Mouse (Mus musculus) c-Kit-positive CD71-positive TER-119-positive erythroid progenitor cells, embryonic 14.5 days (primary cell): ENCODE results near the gene Zbed5.
"Not testable (repeated sequence)": the region's sequence is repeated elsewhere in the genome, so short reads cannot be mapped to it uniquely, and the experiment has no call there.

Experiments
- DNase-seq: peaks from one replicate; pipeline ENCODE4 v3.0.0-alpha.2; 2013; ENCODE audit warnings: low spot score

Gene Zbed5

DNA sequence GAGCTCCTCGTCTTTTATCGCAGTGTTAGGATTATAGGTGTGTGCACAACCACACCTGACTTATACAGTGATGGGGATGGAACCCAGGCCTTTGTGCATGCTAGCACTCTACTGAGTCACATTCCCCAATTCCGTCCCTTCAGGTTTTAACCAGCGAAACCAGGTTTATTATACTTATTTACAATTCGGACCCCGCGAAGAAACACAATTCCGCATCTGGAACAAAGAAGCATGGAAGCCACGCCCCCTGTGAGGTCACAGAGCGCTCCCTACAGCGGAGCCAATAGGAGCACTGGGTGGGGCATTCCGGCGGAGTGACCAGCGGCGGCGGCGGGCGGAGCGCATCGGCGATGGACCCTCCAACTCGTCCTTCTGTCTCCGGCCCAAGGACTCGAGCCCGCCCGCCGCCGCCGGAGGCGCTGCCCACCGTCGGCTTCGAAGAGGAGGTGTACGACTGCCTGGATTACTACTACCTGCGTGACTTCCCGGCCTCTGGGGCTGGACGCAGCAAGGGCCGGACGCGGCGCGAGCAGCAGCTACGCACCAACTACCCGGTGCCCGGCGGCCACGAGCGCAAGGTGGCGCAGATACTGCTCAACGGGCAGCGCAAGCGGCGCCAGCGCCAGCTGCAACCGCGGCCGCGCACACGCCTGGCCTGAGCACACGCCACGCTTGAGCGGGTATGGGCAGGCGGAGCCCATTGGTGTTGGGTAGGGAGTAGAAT is 12.9 kb downstream of the Zbed5 start, which contains the start of gene Nupr1l:
Gene Nupr1l (plus strand): TSS at position 299 of the 724 bp plus-strand sequence.
- DNase-seq: peak; percentile 77

DNA sequence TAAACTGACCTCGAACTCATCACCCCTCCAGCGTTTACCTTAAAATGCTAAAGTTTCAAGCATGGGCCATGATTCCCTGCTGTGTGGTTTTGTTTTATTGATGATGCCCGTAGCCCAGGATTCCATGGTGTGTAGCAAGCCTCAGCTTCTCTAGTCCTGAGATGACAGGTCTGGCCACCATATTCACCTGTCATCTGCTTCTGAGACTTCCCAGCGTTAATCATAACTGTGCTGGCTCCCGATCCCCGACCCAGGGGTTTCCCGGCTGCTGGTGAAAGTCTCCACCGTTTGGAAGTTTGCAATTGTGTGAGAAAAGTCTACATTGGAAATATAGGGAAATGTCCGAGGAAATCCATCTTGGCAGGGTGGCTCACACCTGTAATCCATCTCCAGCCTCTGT is 13.6 kb downstream of the Zbed5 start:
- DNase-seq: no peak

DNA sequence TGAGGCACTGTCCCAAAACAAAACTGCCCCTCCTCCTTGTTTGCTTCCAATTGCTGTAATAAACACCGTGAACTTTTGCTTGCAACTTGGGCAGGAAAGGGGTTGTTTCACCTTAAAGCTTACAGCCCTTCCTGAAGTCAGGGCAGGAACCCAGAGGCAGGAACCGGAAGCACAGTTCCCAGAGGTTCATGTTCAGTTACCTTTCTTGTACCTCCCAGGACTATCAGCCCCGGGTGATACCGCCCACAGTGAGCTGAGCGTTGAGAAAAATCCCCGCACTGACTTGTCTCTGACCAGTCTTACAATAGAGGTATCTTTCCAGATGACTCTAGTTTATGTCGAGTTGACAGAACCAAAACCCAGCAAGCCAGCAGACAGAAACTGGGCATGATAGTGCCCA is 14.1 kb downstream of the Zbed5 start:
- no peak for DNase-seq

DNA sequence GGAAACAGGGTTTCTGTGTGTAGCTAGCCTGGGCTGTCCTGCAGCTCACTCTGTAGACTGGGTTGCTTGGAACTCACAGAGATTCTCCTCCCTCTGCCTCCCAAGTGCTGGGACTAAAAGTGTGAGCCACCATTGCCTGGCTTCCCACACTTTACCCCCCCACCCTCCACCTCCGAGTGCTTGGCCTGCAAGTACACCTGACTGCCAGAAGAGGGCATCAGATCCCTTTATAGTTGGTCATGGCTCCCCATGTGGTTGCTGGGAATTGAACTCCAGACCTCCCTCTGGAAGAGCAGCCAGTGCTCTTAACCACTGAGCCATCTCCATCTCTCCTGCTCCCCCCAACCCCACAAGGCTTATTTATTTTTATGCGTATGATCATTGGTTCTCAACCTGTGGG is 18.5 kb downstream of the Zbed5 start:
- peak; percentile 56 for DNase-seq

DNA sequence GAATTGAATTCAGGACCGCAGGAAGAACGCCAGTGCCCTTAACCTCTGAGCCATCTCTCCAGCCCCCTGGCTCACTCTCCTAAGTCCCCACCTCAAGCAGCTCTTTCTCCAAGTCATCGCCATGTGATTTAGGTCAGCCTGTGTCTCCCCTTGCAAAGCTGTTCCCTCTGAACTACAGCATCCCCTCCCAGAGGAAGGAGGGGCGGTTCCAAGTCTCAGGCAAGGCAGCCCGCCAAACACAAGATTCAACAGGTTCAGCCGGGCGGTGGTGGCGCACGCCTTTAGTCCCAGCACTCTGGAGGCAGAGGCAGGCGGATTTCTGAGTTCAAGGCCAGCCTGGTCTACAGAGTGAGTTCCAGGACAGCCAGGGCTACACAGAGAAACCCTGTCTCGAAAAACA is 20.0 kb downstream of the Zbed5 start:
- DNase-seq: not testable (repeated sequence)

DNA sequence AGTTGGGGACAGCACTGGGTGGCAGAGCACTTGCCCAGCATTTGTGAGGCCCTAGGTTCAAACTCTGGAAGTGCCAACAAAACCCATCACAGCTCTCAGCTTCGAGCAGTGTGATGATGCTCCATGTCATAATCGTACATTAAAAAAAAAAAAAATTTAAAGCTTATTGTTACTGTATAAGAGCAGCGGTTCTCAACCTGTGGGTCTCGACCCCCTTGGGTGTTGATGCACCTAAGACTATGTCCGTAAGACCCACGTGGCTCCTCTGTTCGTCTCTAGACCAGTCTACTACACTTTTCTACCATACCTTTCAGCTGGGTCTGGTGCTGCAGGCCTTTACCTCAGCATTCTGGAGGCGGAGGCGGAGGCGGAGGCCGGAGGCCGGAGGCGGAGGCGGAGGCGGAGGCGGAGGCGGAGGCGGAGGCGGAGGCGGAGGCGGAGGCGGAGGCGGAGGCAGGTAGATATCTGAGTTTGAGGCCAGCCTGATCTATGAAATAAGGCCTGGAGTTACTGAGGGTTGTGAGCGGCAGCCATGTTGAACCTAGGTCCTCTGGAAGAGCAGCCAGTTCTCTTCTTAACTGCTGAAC is 22.6 kb downstream of the Zbed5 start:
- no peak for DNase-seq

DNA sequence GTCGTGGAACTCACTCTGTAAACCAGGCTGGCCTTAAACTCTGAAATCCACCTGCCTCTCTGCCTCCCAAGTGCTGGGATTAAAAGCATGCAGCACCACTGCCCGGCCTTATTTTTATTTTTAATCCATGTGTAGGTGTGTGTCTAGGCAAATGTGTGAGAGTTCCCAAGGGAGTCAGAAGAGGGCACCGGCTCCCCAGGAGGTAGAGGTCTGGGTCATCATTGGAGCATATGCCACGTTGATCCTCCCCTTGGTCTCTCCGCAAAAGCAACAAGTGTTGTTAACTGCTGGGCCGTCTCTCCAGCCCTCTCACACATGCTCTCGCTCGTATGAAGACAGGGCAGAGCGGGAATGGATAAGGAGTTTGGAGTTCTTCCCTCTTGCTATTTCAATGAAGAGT is 23.2 kb downstream of the Zbed5 start:
- no peak for DNase-seq

DNA sequence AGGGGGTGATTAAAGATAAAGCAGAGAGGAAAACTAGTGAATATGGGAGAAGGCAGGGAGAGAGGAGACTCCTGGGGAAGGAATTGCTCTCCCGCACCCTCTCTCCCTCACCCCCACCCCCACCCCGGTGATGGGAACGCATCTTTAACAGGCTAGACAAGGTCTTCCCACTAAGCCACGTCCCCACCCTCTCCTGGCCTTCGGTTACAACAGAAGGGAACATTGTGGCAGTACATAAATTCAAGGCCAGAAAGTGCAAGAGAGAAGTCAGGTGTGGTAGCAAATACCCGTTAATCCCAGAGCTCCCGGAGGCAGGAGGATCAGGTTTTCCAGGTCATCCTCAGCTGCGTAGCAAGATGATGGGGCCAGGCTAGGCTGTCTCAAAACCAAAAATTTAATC is 23.8 kb downstream of the Zbed5 start:
- no peak for DNase-seq

DNA sequence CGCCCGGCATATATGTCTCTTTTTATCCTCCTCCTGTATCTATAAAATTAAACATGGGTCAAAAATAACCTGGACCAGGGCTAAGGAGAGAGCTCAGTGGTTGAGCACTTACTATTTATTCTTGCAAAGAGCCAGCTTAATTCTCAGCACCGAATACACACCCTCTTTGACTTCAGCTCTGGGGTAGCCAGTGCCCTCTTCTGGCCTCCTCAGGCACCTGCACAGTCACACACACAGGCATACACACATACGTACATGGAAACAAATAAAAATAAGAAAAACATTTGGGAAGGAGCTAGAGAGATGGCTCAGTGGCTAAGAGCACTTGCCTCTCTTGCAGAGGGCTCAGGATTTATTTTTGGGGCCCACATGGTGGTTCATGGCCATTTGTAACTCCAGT is 26.4 kb downstream of the Zbed5 start:
- no peak for DNase-seq

DNA sequence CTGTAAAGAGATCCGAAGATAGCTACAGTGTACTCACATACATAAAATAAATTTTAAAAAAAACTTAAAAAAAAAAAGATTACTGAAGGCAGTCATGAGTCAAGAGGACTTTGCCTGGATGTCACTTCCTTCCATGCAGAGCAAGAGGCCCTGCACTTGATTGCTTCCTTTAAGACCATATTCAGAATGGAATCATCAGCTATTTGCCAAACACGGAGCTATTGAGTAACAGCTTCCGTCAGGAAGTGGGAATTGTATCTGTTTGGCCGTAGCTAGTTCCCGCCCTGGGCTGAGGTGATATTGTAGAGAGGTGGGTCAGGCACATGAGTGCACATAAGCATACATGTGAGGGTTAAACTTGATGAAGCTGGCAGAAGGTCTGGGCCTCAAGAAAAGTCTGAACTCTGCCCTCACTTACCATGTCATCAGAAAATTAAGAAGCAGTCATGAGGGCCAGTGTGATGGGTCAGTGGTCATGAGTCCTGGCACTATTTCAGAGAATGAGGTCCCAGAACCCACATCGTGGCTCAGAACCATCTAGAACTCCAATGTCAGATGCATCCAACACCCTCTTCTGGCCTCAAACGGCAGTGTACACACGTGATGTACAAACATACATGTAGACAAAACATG is 29.4 kb downstream of the Zbed5 start:
- DNase-seq: no peak

DNA sequence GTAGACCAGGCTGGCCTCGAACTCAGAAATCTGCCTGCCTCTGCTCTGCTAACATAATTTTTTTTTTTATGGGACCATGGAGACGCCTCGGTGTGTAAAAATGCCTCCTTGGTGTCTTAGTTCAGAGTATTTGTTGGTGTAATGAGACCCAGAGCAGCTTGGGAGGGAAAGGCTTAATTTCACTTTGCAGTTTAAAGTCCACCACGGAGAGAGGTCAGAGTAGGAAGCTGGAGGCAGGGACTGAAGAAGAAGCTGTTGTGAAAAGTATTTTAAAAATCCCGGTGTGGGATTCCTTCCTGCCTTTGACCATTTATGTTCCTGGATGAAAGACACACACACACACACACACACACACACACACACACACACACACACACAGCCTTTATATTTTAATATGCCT is 30.4 kb downstream of the Zbed5 start:
- no peak for DNase-seq

DNA sequence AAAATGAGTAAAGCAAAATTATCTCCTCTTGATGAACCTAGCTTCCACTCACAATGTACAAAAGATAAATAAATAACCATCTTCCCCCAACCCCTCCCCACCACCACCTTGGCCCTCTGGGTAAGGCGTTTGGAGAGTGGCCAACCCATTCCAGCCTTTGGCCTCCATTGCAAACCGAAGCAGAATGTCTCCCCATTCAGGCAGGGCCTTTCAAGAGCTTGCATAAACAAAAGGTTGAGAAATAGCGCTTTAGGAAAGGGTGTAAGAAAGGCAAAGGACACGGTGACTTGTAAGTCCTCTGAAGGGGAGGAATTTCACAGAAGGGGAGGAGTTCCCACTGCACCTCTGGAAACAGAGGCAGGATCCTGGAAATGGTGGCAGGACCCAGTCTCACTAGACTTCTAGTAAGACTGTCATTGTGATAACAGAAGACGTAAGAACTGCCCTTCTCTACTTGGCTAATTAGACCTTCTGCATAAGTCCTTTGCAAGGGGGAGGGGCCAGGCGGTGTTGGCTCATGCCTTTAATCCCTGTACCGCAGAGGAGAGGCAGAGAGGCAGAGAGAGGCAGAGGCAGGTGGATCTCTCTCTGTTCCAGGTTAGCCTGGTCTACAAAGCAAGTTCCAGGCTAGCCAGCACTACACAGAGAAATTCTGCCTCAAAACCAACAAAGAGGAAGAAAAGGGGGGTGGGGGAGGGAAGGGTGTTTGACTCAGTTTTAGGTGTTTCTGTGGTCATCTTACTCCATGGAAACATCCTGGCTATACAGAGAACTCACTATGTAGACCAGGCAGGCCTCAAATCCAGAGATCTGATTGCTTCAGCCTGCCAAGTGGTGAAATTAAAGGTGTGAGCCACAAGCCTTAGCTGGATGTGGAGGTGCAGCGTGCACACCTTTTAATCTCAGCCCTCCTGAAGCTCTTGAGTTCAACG is 34.7 kb downstream of the Zbed5 start:
- no peak for DNase-seq

DNA sequence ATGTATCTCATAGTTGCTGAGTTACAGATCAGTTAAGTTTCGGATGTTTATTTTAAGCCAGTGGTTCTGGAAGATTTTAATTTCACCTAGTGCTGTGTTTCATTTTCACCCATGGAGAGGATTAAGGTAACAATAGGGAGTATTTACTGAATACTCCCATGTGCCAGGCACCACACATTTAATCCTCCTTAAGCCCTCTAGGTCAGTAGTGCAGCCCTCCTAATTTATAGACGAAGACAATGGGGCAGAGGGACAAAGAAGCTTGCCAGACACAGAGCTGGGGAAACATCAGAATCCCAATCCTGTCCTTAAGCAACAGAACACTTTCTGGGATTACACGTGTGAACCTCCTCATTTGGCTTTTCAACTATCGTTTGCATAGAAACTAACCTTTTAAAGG is 41.4 kb downstream of the Zbed5 start:
- DNase-seq: no peak

DNA sequence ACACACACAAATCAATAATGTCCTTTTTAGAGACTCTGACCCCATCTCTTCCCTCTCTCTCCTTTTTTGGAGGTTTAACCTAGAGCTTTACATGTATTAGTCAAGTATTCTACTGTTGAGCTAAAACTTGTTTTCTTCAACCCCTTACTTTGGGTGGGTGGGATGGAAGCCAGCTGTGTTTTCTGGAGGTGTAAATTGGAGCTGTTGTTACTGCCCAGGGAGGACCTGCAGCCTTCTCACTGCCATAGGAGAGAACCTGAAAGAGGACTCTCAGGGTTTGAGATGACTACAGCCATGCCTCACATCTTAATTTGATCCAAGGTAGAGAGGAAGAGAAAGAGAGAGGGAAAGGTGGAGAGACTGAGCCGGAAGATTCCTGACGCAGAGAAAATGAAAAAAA is 44.8 kb downstream of the Zbed5 start:
- no peak for DNase-seq

DNA sequence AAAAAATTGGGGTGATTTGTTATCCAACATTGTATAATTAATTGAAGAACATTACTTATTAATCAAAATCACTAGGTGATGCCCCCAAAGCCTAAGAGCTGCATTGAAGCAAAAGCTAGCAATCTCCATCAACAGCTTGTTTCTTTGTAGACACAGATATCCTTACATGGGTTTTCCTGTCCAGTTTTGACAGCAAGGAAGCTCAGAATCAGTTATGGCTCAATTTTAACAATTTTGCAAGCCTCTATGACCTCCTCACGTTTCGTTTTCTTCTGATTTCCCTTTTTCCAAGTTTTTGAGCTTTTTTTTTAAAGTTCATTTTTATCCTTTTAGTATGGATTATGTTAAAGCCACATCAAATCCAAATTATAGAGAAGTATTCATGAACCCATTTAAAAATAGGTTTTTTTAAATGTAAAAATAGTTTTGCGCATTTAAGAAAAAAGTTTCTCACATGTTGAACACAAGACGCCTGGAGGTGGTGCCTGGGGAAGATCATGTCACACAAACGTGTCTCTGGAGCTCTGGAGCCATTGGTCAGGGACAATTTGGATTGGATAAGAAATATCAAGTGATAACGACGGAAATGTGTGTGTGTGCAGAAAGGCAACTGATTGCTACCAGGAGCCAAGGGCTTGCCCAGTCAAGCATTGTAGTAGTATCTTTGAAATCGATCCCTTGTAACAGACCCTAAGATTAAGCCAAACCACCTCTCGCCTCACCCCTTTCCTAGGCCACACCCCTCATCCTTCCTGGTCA is 45.4 kb downstream of the Zbed5 start:
- DNase-seq: no peak

DNA sequence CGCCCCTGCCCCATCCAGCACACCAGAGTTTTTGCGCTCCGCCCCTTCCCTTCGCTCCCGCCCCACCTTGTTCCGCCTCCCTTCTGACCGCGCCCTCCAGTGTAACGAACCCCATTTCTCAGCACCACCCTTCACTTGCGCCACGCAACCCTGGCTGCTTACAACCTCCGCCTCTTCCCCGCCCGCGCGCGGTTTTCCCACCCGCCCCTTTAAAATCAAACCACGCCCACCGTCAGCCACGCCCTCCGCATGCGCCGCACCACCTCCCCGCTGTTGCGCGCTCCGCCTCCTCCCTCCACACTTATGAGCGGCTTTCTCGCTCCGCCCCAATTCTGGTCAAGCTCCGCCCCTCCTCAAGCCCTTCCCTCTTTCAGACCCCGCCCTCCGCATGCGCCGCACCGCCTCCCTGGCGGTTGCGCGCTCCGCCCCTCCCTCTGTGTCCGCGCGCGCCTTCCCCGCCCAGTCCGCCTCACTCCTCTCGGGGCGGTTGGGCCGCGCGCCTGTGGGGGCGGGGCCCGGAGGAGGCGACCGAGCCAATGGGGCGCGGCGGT is 46.0 kb downstream of the Zbed5 start, which contains the start of gene Vkorc1l1:
Gene Vkorc1l1 (plus strand): TSS at position 476 of the 551 bp plus-strand sequence.
- peak; percentile 100 for DNase-seq

DNA sequence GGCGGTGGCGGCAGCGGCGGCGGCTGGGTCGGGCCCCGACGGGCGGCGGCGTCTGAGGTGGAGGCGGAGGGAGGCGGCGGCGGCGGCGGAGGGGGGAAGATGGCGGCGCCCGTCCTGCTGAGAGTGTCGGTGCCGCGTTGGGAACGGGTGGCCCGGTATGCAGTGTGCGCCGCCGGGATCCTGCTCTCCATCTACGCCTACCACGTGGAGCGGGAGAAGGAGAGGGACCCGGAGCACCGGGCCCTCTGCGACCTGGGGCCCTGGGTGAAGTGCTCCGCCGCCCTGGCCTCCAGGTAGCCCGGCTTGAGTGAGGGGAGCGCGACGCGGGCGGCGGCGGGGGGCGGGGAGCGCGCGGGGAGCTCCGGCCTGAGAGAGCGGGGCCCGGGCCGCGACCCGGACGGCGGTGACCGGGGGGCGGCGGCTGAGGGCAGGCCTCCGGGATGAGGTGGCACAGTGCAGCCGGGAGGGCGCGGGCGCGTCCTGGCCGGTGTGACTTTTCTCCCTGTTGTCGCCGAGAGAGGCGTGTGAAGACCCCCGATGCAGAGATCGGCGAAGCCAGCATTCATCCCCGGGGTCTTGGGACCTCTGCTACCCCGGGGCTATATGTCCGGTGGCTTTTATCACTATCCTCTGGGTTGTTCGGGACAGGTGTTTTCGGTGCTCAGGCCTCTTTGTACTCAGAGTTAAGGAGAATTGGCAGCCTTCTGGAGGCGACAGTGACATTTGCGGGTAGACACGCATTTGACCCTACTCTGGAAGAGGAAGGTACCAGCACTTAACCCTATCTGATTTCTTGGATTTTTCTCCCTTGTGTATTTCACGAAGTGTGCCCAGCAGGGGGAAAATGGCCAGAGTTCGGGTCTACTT is 46.8 kb downstream of the Zbed5 start:
- peak; percentile 54 for DNase-seq

DNA sequence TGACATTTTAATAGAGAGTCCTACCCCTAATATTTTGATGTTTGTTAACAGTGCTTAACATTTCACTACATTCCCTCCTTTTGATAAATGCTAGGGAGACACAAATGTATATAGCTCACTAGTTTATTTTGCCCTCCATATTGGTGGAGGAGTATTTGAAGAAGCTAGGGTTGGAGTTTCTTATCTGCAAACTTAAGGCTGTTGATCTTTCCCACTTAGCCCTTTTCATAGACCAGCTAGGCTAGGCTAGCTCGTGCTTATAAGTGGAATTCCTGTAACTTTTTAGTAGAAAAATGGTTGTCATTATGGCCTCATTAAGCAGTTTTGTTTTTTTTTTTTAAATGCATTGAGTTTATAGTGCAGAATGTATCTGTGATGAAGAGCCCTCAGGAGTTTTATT is 47.9 kb downstream of the Zbed5 start:
- DNase-seq: no peak

DNA sequence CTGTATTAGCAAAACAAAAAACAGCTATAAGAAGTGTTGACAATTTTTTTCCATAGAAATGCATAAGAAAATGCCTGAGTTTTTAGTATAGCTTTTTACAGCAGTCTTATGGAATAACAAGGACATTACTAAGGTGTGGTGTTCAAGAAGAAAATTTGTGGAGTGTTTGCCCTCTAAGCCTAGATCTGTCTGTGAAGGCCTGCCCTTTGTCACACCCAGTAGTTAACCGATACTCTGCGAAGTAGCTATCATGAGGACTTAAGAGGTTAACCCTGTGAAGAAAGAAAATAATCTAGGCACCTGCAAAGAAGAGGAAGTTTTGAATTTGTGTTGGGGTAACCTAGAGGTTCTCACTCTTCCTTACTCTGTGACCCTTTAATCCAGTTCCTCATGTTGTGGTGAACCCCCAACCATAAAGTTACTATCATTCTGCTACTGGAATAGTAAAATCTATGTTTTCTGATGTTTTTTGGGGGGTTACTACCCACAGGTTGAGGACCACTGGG is 52.1 kb downstream of the Zbed5 start:
- no peak for DNase-seq

DNA sequence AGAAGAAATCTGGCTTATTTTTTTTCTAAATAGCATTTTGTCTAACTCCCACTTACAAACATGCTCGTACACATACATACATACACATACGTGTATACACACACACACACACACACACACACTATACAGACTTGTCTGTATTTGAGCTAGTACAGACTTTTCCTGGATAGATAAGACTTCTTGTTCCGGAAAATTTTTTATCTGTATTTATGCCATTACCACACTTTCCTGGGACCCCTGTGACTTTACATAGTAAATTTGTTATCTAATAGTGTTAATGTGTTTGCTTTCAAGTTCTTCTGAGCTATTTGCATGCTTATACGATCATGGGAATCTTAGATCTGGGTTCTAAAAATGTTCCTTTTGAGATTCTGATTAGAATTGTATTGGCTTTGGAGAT is 56.6 kb downstream of the Zbed5 start:
- peak; percentile 68 for DNase-seq
